Mouse (Mus musculus) heart, adult 18-20 months (tissue): ENCODE data around the gene Trp73. TPM values are rescaled to one million over a fixed set of nuclear protein-coding genes. Genes with fewer than 3 reads are reported as not detected.

Experiments
- DNase-seq, 2 experiments: peaks; one replicate each; pipeline ENCODE4 v3.0.0; 2021 to 2022; ENCODE audit warnings: mixed read lengths in 1 of 2
- total RNA-seq, 2 experiments: library from RNA; stranded (reverse); gene quantifications; 2 replicates each; pipeline ENCODE4 v1.2.3; 2021

Gene Trp73
- total RNA-seq, 2 experiments from 2014 or later = 0.15 TPM; not detected in 1

DNA sequence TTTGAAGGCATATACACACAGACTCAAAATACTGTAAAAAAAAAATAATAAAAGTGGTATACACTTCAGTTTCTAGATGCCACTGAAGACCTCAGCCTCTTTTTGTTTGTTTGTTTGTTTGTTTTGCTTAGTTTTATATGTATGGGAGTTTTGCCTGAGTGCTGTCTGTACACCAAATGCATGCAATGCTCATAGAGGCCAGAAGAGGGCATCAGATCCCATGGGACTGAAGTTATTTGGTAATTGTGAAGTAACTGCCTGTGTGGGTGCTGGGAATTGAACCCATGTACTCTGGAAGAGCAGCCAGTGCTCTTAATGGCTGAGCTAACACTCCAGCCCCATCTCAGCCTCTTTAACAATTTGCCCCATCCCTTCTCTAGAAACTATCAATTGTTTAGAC is 111.4 kb downstream of the Trp73 start:
- no peak for DNase-seq

DNA sequence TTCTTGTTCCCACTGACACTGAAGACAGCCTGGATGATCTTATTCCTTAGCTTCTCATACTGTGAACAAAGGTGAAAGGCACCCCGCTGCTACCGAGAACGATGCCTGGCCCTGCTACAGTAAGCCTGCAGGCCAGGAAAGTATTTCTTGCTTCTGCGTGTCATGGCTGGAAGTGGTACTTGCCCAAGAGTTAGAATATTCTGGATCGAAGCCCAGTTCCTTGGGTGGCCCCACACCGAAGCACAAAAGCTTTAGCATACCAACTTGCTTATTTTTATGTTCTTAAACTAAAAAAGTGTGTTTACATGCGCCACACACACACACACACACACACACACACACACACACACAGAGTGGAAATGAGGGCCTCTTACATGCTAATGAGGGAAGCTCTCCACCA is 111.9 kb downstream of the Trp73 start:
- no peak for DNase-seq

DNA sequence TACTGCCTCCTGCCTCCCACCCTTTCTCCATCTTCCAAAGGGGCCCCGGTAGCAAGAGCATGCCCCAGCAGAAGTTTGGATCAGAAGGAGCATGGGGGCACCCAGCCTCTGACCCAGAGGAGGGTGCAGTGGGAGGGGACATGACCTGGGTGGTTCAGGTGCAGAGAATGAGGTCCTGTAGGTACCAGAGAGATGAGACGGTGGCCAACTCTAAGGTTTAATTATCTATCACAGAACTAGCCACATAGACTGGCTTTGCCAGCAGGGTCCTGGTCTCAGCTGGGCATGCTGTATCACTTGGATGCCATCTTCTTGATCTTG is 113.6 kb downstream of the Trp73 start:
- DNase-seq = no peak

DNA sequence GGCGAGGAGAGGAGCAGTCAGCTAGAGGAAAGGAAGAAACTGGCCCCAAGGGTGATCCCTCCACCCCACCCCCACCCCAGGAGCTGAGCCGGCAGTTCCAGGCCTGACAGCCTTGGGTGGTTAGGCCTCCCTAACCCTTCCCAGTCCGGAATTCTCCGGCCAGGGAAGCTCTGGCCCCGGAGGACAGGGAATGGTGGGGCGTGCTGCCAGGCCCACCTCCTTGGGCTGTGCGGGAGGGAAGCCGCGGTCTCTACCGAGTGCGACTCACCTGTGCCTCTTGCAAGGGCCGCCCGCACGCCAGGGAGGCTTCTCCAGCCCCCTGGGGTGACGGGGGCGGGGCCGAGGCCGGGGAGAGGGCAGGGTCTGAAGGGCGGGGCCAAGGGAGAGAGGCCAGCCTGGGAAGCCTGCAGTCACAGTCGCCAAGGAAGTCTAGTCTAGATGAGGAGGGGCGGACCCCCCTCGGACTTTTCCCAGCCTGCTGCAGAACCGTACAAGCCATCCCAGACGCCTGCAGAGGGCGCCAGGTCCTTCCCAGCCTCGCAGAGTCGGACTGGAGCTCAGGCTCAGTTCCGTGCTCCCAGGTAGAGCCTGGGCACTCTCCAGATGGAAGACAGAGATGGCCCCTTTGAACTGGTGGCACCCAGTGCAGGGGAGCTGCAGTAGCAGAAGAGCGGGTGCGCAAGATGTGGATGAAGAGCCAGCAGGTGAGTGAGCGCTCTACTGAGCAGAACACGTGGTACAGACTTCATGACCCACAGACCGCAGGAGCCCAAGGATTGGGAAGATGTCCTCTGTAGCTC is 114.2 kb downstream of the Trp73 start, which contains the start of gene Smim1:
Smim1 (minus strand) TSS at position 590 of the 800 bp plus-strand sequence.
- peak; percentile 75 to 81 for DNase-seq

DNA sequence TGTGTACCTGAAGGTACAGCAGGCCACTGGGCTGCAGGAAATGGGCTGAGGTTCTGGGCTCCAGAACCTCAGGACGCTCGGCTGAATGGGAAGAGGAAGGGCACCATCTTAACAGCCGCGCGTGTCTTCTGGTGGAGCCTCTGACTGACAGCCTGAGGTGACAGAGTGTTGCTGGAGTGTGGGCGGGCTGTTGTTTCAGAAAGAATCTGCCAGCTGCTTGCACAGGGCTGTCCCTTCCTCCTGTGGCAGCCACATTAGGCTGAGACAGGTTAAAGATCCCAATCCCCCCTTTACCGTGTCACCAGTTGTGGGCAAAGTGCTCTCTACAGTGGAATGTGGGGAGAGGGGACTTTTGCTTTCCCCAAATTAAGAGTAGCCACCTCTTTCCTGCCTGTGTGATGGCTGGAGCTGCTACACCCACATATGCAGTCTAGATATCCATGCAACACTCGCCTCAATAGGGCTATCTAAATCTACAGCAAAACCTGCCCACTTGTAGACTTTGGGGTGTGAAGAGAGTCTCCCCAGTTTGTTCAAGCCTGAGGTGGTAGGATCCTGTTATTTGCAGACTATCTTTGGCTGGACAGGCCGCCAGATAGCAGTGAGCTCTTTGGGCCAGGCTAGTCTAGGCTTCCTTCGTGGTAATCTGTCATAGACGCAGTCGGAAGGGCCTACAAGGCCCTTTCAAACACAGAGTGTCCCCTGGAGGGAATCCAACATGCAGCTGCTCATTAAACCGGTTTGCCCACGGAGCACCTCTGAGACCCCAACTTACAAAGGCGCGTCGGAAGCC is 115.1 kb downstream of the Trp73 start:
- DNase-seq = peak in 1 of 2 experiments; percentile 34

DNA sequence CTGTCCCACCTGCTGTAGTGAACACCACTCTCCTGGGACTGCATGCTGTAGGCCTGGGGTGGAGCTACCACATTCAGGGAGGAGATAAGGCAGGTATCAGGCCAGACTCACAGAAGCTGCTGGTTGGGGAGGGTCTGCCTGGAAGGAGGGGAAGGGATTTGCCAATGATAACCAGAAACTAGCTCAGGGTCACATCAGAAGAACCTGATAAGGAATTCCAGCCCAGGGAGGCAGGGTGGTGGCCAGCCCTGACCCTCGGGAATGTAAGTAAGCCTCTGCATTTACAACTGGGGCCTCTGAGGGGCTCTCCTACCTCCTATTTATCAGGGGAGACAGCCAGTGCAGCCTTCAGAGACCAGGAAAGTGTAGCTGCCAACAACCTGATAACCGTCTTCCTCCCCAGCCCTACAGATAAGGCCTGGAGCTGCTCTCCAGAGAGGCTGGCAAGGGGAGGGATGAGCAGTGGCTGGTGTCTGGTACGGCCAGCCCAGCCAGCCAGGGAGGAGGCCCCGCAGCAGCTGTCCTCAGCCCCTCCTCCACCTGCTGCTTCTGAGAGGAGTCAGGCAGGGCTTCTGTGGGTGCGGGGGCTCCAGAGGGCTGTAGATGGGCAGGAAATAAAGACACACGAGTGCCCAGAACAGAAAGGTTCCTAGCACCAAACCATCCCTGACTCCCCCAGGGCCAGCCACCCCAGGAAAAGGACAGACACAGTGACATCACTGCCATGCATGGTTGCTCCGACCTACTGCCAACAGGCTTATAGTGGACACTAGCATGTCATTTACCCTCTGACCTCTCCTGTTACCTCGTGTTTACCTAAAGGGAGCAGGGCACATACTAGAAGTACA is 116.0 kb downstream of the Trp73 start:
- peak in 1 of 2 experiments; percentile 41 for DNase-seq

DNA sequence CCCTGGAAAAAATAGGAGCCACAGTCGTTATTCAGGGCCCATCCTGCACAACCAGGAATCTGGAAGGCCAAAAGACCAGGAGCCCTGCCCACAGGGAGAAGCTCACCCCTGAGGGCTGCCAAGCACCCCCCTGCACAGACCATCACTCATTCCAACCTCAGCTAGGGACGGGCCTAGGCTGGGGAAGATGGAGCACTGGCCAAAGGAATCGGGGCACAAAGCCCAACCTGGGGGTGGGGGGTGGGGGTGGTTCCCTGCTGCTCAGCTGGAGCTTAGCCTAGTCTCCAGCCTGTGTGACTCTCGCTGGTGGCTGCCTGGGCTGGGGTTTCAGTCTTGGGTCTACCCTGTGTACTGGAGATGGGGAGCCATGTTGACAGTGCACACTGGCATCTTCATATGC is 117.2 kb downstream of the Trp73 start:
- DNase-seq = no peak

DNA sequence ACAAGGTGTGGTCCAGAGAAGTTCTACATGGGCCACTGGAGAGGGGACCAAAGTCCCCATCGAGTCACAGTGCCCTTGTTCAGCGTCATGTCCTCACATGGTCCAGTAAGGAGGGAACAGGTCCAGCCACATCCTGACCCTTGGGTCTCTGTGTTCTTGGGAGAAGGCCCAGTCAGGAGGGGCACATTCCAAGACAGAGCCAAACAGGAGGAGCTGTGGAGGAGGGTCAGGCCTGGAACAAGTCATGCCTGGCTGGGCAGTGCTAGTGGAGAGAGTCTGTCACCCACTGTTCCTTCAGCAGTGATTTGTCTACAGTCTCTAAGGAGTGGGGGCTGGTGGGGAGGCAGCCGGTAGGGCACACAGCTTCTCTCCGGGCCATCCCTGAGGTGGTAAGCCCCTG is 117.6 kb downstream of the Trp73 start:
- DNase-seq = peak; percentile 39 to 68

DNA sequence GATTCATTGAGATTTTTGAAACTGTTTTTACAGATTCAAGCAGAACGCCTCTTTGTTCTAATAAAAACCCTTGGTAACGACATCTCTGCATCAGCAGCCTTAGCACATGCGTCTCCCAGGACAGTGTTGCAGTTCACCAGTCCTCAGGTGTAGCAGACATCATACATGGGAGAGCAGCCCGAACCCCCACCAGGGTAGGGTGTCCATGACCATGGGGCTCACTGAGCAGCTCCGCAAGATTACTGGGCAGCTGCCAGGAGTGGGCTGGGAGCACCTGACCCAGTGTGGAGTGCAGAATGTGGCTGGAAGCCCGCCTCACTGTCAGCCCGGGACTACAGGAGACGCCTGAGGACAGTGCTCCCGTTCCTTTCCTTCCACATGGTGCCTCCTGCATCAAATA is 118.6 kb downstream of the Trp73 start:
- no peak for DNase-seq

DNA sequence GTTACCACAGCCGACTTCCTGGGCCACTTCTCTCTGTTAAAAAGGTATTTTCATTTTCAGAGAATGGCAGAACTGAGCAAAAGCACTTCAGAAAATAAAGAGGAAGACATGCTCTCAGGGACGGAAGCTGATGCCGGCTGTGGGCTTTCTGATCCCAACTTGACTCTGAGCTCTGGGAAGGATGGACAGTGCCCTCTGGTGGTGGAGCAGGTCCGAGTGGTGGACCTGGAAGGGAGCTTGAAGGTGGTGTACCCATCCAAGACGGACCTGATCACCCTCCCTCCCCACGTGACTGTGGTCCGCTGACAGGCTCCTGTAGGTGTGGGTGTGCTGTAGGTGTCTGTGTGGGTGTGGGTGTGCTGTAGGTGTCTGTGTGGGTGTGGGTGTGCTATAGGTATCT is 120.4 kb downstream of the Trp73 start:
- DNase-seq = peak; percentile 37 to 64

DNA sequence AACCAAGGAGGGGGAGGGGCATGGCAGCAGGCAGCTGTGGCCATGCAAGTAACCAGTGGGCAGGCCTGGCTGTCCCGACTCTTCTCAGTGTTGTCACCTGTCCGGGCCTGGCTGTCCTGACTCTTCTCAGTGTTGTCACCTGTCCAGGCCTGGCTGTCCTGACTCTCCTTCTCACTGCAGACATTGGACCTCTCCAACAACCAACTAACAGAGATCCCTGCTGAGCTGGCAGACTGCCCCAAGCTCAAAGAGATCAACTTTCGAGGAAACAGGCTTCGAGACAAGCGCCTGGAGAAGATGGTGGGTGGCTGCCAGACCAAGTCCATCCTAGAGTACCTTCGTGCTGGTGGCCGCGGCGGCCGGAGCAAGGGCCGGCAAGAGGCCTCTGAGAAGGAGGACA is 124.5 kb downstream of the Trp73 start:
- peak in 1 of 2 experiments; percentile 39 for DNase-seq

DNA sequence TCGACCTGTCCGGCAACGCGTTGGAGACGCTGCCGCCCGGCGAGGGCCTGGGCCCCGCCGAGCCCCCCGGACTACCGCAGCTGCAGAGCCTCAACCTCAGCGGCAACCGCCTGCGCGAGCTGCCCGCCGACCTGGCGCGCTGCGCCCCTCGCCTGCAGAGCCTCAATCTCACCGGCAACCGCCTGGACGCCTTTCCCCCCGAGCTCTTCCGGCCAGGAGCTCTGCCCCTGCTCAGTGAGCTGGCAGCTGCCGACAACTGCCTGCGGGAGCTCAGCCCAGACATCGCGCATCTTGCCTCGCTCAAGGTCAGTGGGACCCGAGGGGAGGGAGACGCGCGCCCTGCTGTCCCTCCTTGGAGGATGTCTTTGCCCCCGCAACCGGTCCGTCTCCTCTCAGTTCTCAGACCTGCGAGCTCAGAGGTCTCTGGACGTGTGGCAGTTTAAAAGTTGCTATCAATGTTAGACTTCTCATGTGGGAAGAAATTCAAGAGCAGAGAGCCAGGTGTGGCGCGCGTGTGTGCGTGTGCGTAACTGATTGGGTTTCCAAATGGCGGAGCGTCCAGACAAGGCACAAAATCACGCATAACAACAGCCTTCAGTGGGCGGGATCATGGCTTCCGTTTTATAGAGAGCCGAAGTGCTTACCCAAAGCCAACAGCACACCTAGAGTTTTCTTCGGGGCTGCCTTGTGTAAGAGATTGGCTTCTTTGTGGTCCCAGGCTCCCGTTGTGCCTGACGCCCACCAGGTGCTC is 127.7 kb downstream of the Trp73 start:
- DNase-seq = peak in 1 of 2 experiments; percentile 17

DNA sequence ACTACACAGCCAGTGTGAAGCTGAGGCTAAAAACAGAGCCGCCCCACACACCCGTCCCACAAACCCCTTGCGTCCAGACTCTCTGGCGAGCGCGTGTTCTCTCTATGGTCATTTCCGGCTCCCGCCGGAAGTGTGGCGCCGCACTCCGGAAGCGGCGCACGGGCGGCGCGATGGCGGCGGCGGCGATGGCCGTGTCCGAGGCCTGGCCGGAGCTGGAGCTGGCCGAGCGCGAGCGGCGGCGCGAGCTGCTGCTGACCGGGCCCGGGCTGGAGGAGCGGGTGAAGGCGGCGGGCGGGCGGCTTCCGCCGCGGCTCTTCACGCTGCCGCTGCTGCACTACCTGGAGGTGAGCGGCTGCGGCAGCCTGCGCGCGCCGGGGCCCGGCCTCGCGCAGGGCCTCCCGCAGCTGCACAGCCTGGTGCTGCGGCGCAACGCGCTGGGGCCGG is 128.3 kb downstream of the Trp73 start, which contains the start of gene Lrrc47:
Lrrc47 (plus strand) TSS at position 86 of the 444 bp plus-strand sequence.
- DNase-seq = peak; percentile 89 to 91

DNA sequence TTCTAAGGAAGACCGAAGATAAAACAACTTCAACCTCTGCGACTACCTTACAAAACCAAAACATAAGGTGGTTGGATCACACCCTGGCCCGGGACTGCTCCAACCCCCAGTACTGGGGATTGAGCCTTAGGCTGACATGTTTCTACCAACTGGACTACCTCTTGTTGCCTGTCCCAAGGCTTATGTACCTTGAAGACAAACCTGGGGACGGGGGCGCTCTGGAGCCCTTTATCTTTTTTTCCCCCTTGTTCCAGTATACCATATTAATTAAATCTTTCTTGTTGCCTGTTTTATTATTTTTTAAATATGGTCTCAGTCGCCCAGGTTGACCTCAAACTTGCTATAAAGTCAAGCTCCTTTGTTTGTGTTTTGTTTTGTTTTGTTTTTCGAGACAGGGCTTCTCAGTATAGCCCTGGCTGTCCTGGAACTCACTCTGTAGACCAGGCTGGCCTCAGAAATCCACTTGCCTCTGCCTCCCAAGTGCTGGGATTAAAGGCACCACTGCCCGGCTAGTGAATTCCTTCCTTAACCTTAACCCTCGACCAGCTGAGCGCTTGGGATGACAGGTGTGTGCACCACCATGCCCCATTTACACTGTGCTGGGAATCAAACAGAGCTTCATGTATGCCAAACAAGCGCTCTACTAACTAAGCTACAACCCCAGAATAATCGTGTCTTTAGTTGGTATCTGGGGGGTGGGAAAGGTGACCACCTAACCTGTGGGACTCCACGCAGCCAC is 128.9 kb downstream of the Trp73 start:
- DNase-seq = no peak

DNA sequence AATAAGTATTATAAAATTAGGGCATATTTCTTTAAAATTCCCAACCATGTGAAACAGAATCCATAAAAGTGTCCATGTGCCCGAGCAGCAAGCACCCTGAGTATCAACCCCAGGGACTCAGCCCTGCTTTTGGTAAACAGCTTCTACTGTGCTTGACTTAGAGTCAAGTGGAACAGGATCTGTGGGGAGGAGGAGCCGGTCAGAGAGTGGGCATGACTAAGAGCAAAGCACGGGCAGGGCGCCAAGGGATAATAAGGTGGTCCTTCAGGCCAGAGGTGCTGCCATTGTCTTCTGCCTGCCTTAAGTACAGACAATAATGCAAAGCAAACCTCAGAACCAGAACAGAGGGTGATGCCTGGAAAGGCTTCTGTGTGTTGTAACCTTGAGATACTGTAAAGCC is 132.2 kb downstream of the Trp73 start:
- DNase-seq = no peak

DNA sequence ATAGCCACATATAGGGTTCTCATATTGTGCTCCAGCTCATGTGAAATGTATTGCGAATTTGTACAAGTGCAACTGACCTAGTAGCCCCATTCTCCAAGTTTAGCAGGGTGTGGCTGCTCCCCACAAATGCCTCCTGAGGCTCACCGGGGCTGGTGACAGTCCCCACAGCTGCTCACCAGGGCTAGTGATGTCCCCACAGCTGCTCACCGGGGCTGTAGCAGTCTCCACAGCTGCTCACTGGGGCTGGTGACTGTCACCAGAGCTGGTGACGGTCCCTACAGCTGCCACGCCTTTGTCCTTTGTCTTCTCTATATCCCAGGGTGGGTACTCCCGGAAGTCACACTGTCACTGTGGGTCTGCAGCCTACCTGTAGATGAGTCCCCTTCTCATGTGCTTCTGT is 133.7 kb downstream of the Trp73 start:
- no peak for DNase-seq
